Mouse (Mus musculus): ENCODE measurements around the gene Tdpoz2.
"Not testable (repeated sequence)": the region's sequence is repeated elsewhere in the genome, so short reads cannot be mapped to it uniquely, and the experiment has no call there.

Tdpoz2 gene

GRCm38 (mm10) chr3:93652586-93652985 lies at the start of gene Tdpoz2:
TSS of gene Tdpoz2 (minus strand) at chr3:93652686.
- no peak for DNase-seq (ENCODE audit: low spot score in 2 of 2)

GRCm38 (mm10) chr3:93692970-93693369 lies 40.5 kb upstream of the Tdpoz2 start, which contains the start of gene Gm37596:
TSS of gene Gm37596 (minus strand) at chr3:93693070.
- DNase-seq (ENCODE audit: low spot score in 2 of 2) = not testable (repeated sequence)

DNA sequence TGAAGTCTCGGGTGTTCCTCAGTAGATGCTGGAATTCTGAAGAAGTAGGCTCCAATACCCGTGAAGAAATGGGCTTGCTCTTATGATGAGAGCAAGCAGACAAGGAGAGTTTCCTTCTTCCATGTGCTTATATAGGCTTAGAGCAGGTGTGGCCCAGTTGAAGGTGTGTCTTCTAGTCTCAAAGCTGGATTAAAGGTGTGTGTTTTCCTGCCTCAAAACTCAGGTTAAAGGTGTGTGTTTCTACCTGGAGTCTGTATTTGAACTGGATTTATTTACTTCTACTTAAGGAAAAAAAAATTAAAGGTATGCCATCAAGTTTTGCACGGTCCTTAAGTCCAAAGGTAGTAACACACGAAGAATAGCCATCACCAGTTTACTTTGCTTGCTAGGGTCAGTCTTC lies 23.7 kb upstream of the Tdpoz2 start, which contains the start of gene Tdpoz1:
Gene Tdpoz1 (minus strand): TSS at position 101 of the 400 bp plus-strand sequence.
- not testable (repeated sequence) for DNase-seq (ENCODE audit: low spot score in 2 of 2)

DNA sequence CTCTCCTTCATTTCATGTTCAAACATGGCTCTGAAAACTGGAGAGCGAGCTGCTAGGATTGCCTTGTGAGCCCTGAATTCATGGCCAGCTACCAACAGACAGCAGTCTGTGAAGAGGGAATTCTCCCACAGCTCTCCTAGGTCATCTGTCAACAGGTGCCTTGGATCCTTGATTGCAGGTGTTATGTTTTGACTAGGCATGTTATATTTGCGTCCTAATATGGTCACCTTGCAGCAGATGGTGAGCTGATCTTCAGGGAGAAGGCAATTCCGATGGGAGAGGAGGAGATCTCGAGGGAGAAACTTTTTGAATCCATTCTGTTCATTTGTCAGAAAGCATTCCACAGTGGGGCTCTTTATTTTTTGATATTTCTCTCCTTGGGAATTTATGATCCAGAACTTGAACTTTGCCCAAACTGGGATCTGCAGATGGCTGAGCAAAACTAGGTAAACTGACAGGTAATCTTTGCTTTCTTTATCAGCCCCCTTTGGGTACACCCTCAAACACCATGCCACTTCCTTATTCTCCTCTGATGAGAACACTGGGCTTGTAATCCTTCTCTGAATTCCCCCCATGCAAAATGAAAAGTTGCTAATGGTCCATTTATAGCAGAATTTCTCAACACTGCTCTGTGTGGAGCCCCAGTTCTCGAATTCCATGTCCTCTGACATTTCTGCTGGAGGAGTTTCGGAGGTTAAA lies 18.5 kb upstream of the Tdpoz2 start:
- DNase-seq (ENCODE audit: low spot score in 2 of 2) = not testable (repeated sequence)

DNA sequence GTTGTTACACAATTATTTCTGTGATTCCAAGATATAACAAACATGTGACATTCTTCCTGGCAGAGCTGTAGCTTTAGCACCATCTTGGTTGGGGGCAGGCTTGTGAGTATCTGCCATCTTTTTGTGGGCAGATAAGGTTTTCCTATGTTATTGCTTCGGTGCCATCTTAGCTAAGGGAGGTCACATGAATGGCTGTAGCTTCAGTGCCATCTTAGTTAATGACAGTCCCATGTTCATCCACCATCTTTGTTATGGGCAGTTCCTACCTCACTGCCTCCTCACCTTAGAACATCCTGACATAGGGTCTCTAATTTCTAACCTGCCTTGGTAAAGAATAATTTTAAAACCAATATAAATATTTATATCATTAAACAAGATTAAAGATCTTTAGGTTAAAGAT lies 1.8 kb upstream of the Tdpoz2 start:
- no peak for DNase-seq (ENCODE audit: low spot score in 2 of 2)

GRCm38 (mm10) chr3:93630917-93631714 lies 21.4 kb downstream of the Tdpoz2 start:
- DNase-seq (ENCODE audit: low spot score in 2 of 2) = not testable (repeated sequence)

GRCm38 (mm10) chr3:93608970-93609369 lies 43.5 kb downstream of the Tdpoz2 start:
- not testable (repeated sequence) for DNase-seq (ENCODE audit: low spot score in 2 of 2)

DNA sequence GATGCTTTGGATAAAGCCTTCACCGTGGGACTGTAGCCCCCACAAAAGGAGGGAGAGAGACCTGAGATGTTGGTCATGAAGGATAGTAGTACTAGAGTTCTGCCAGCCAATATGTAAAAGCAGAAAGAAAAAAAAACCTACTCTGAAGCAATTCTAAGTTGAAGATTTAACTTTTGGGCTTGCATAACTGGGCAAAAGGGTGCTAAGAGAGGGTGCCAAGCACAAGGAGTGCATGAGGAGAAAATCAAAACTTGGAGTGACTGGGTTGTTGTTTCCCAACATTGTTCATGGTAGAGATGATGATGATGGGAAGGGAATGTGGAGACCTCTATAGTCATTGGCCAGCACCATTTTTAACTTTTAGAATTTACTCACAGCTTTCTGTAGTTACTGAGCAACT lies 50.6 kb downstream of the Tdpoz2 start:
- no peak for DNase-seq (ENCODE audit: low spot score in 2 of 2)

Data from spleen, postnatal 4 days (tissue).